Mouse (Mus musculus): ENCODE measurements around the gene Negr1.

Negr1 gene

DNA sequence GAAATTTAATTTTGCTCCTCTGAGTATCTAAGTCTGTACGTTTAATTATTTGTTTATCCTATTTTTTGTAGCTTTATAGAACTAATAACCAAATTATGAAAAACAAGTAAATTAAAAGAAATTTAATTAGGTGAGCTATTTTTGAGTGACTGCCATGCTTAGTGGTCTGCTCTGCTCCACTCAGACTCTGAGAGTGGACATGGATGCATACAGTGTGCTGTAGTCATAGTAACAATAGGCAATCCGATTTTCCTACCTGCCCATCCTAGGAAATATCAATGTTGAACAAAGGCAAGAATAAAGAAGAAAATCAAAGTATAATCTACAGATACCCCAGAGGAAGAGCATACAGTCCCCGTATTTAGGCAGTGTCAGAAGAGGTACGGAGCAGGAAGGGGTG lies 334.5 kb downstream of the Negr1 start:
- in situ Hi-C loops (cut with MboI; ENCODE audit: unreplicated experiment in 2 of 2): no loop called here

DNA sequence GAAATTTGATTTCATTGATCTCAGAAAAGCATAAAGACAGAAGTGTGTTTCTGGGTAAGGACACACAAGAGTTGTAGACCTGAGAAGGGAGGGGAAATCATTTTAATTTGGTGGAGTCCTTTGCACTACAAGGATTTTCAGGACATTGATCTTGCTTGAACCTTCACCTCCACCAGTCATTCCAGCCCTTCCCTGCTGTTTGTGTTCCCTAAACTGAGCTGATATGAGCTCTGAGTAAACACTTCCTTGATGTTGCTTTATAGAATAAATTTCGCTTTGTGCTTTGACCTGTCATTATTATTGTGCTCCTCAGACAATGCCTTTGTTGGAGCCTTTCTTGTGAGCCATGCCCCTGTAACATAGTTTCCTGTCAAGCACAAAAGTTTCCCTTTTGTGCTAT lies 335.0 kb downstream of the Negr1 start:
- in situ Hi-C loops (cut with MboI; ENCODE audit: unreplicated experiment in 2 of 2): no loop called here

DNA sequence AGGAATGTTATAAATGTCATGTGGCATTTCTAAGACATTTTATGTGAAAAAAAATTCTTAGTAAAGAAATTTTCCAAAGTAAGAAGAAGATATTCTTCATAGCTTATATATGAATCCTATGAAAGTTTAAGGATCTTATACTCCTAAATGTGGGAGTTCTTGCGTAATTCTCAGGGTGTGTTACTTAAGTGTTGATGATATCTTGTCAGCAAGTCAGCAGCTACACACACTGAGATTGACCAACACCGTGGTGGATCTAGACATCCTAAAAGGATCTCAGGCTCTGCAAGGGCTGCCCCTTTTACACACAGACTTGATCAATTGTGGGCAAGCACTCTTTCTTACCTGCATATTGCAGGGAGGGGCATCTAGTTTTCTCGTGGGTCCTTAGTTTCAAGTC lies 339.5 kb downstream of the Negr1 start:
- in situ Hi-C loops (cut with MboI; ENCODE audit: unreplicated experiment in 2 of 2): no loop called here

DNA sequence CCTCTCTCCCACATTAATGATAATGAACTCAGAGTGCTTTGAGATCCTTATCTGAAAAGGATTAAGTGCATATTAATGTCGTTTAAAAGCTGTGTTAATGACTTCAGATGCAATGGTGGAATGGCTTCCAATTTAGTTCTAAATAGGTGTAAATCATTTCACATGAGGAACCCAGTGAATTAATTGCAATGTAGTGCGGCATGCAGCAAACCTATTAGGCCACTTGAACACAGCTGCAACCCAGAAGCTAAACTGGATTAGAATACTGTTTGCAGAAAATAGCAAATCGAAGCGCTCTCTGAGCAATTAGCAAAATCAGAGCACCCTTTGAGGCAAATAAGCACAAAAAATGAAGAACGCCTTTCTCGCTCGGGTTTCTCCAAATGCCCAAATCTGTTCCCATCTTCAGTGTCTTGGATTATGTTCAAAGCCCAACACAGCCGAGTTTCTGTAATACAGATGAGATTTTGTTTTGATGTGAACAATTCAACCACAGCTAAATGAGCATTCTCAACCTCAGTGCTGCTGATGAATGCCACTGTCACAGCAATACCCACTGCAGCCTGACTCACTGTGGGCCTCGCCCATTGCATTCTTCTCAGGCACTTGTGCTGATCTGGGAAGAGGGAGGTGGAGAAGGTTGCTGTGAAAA lies 342.5 kb downstream of the Negr1 start:
- in situ Hi-C loops (cut with MboI; ENCODE audit: unreplicated experiment in 2 of 2): no loop called here

DNA sequence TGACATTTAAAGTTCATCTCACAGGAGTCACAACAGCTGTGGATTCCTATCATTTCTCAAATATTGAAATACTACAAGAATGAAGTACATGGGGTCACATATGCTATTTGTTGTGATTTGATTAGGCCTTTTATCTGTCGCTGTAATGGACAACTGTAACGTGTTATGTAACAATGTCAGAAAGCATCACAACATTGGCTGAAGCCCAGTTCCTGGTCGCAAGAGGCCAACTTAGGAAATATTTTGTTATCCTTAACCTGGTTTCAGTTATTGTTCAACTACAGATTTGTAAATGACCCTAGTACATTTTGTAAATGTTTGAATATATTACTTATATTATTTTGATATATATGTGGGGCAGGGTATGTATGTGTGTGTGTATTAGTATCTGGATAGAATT lies 351.2 kb downstream of the Negr1 start:
- in situ Hi-C loops (cut with MboI; ENCODE audit: unreplicated experiment in 2 of 2): no loop called here

DNA sequence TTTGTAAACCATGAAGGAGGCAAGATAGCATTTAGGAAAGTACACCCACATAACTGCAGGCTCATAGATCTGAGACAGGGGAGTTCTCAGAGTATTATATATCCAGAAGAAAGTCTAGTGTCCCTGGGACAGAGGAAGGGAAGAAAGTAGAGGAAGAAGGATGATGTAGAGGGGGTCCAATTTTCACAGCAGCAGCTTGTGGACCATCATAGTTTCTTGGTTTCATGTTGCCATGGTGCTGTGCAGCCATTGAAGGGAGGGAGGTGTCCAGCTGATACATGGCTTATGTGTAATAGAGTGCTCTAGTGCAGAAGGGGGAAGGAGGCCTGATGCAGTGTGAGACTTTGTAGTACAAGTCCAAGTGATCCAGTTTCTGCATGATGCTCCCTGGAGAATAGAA lies 359.8 kb downstream of the Negr1 start:
- in situ Hi-C loops (cut with MboI; ENCODE audit: unreplicated experiment in 2 of 2): no loop called here

DNA sequence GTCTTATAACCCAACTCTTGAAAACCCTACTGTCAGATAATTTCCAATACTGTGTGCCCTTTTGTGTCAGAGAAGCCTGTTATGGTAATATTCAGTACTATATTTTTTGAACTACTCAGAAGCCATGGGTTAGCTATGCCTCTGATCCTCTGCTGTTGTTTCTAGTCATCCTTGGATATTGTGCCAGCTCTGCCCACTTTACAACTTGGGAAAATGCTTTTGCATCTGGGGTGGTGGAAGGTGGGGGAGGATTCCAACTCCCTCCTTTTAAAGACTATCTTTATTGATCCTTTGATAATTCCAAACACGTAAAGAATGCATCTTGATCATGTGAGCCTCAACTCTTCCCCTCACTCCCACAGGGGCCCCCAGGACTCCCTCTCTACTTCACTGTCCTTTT lies 361.6 kb downstream of the Negr1 start:
- in situ Hi-C loops (cut with MboI; ENCODE audit: unreplicated experiment in 2 of 2): no loop called here

DNA sequence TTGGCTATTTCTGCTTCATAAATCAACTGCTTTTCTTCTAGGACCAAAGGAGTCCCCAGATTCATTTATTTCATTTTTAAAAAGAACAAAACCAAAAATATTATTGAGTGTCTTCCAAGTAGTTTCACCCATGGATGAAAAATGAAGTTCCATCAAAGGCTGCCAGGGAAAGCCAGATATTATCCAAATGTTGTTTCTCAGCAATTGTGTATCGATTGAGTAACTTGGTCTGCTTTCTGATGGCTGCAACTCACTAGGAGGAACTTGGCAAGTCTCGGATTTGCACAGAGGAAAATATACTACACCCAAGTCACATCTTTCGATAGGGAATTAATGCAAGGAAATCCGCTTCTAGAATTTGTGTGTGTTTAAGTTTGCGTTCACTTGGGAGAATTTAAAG lies 363.5 kb downstream of the Negr1 start:
- in situ Hi-C loops (cut with MboI; ENCODE audit: unreplicated experiment in 2 of 2): no loop called here

DNA sequence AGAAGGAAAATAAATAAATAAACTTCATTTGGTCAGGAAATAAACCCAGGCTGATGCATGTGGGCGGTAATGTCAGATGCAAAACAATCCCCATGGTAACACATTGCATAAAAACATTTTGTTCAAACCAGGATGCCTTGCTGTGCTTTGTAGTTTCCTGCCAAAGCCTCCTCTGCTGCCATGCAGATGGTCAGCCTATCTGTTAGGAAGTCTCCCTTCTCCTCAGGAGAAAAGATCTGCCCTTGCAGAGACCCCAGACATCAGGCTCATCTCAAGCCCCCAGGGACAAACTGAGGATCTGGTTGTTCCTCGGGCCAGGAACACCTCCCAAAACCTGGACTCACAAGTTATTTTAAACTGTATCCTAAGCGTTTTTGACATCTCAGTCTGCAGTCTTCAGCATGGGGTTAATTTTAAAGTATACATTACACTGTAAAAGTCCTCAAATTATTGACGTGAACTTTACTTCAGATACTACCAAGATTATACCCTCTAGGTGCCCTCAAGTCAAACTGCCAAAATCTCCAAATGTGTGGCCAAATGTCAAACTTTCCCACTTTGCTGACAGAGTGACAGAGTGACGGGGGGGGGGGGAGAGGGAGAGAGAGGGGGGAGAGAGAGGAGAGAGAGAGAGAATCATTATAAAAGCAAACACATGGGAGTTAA lies 366.9 kb downstream of the Negr1 start:
- in situ Hi-C loops (cut with MboI; ENCODE audit: unreplicated experiment in 2 of 2): no loop called here

DNA sequence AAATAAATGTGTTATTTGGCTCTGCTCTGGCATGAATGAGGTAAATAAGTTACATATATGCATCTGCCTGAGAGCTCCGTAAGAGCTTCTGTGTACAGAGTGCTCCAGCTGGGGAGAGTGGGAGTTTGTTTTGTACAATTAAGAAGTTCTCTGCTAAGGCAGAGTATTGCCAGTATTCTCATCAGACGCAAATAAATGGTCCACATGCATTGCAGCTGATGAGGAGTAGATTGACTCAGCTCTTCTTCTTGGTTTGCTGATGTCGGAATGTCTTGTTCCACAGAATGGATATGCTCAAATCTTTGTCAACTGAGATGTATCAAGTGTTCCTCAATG lies 367.4 kb downstream of the Negr1 start:
- in situ Hi-C loops (cut with MboI; ENCODE audit: unreplicated experiment in 2 of 2): no loop called here

DNA sequence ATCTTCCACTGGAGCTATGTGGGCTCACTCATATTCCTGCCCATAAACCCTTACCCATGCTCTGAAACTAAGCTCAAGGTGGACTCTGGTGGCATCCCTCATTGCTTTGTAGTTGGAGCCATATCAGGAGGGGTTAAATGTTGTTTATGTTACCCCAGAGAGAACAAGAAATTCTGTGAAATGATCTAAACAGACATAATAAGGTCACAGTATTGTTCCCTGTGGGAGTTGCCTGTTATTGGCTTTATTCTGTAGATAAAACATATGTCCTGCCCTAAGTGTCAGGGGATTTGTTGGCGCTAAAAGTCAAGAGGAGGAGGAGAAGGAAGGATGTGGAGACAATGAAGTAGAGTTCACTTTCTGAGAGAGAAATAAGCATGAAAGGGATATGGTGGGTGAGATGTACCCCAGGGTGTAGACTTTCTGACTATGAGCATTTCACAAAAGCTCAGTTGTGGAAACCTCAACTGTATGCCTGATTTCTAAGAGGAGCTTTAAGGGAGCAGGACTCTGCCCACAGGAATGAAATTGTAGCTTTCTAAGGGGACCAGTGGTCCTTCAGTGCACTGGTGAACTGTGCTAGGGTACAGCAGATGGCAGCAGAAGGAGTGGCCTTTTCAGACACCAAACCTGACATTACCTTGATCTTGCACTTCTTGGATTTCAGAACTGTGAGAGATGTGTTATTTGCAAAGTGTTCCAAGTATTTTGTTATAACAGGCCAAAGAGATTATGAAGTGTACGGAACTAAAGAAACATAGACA lies 368.3 kb downstream of the Negr1 start:
- in situ Hi-C loops (cut with MboI; ENCODE audit: unreplicated experiment in 2 of 2): no loop called here

DNA sequence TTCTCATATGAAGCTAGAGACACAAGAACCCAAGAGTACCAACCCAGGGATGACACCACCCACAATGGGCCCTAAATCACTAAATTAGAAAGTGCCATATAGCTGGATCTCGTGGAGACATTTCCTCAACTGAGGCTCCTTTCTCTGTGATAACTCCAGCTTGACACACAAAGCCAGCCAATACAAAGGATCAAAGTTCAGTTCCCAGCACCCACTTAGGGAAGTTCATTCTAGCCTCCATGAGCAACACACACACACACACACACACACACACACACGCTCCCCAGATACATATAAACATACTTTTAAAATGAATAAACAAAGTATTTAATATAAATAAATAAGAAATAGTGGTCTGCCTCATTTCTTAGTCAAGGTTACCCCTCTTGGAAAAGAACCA lies 369.4 kb downstream of the Negr1 start:
- in situ Hi-C loops (cut with MboI; ENCODE audit: unreplicated experiment in 2 of 2): no loop called here

DNA sequence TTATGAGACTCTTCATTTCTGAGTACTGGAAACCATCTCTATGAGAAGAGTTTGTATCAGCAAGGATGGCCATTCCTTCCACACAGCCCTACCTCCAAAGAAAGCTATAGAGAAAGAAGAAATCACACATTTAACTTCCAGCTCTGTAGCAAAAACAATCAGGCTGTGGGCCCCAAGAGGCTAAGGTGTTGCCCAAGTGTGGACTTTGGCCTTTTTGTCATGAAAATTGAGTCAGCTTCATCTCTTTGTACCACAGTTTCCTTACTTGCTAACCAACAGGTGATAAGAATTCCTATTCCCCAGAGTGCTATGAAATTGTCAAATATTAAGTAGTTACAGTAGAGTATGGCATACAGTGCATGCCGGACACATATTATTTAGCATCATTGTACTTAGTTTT lies 369.9 kb downstream of the Negr1 start:
- in situ Hi-C loops (cut with MboI; ENCODE audit: unreplicated experiment in 2 of 2): no loop called here

DNA sequence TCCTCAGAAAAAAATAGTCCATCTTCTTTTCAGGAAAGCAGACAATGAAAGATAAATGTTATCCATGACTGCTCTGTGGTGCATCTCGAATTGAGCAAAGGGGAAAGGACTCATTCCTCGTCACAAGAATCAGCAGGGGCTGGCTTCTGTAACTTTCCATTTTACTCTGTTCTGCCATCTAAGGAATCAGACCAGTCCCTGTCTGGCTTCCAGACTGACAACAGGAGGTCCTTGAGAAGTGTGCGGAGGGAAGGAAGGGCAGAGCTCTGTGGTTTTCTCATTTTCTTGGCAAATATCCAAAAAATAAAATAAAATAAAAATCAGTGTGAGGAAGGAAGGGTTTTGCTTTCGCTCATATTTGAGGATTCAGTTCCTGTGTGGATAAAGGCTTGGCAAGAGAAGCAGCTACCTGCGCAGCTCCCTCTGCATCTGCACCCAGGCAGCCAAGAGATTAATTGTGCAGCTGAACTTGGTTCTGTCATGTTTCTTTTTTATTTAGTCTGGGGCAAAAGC lies 373.2 kb downstream of the Negr1 start:
- in situ Hi-C loops (cut with MboI; ENCODE audit: unreplicated experiment in 2 of 2): no loop called here

DNA sequence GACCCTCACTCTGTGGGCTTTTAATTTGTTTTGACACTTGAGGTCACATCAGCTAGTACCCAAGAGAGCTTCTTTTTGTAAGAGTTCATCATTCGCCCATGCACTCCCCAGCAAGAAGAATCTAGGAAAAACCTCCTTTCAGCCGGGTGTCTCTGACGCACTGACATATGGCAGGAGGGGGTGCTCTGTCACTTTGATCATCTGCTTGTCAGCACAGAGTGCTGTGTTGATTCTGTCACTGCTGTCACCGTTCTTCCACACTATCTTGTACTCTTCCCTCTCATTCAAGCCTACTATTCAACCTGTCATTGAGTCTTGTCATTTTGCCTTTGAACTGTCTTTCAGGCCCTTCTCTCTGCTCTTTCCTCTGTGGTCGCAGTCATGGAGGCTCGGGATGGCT lies 385.8 kb downstream of the Negr1 start:
- in situ Hi-C loops (cut with MboI; ENCODE audit: unreplicated experiment in 2 of 2): no loop called here

DNA sequence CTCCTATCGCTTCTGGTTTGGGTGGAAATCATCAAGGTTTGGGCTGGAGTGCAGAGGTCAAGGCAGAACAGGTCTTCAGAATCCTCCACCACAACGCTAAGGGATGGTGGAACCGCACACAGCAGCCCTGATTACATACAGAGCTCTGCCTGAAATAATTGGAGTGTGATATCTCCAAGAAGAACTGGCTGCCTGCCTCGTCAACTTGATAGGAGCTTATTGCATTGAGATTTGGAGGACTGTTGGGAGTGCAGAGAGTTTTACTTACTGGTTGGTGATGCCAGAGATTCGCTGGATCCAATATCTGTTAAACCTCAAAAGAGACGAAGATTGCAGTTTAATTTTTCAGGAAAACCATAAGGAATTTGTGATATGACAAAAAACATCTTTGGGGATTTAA lies 391.4 kb downstream of the Negr1 start:
- in situ Hi-C loops (cut with MboI; ENCODE audit: unreplicated experiment in 2 of 2): no loop called here

DNA sequence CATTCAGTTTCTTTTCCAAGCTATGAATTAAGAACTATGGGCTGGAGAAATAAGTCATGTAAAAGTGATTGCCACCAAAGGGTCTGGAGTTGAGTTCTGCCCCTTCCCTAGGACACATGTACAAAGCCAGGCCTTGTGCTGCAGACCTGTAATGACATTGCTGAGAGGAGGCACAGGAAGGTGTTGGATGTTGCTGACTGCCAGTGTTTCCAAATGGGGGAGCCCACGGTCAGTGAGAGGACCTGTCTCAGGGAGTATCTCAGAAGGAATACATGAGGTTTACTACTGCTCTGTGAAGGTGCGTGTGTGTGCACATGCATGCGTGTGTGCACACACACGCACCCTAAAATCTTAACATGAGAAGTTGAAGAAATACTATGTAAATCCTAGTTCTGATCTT lies 393.5 kb downstream of the Negr1 start:
- in situ Hi-C loops (cut with MboI; ENCODE audit: unreplicated experiment in 2 of 2): no loop called here

DNA sequence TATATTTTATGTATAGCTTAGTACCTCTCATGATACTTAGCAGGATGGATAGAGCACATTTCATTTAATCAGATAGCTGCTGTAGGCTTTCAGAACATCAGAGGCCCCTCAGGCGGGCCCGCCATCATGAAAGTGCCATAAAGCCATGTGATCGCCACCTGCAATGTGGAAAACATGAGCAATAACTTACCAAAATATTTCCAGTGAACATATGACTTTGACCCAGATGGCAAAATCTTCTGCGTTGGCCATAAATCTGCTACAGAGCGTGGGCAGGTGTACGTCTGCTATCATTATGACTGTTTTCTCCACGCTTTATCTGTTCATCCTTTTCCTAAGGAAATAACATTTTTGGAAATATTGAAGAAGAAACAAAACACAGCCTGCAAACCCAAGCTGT lies 397.0 kb downstream of the Negr1 start:
- in situ Hi-C loops (cut with MboI; ENCODE audit: unreplicated experiment in 2 of 2): no loop called here

DNA sequence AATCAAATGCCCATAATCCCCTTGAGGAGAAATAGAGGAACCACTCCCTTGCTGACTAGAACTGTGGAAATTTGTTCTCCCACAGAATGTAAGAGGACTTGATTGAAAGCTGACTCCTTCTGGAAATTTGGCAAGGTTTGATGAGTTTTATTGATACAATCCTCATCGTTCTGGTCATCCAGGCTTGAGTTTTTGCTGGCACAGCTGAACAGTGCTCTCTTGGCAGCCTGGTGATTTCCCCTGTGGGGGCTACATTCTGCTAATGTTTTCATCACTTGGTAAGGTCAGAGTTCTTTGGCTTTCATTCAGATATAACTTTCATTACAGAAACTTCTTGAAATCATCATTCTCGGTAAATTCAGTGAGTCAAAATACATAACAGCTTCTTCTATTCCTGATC lies 407.2 kb downstream of the Negr1 start:
- in situ Hi-C loops (cut with MboI; ENCODE audit: unreplicated experiment in 2 of 2): no loop called here

DNA sequence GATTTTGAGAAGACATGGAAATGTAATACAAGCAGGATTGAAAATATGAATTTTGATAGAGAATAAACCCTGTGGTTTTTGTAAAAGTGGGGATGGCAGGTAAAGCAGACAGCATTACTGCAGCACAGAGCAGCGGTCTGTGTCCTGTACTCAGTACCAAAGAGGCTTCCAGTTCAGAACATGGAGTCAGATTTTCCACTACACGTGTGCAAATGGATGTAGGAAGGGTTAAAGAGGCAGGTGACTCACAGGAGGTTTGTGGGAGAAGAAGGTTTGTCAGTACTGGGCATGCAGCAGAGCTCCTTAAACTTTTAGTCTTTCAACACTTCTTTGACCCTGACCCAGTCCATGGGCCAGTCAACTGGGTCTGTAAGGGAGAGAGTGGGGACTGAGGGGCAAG lies 409.5 kb downstream of the Negr1 start:
- in situ Hi-C loops (cut with MboI; ENCODE audit: unreplicated experiment in 2 of 2): no loop called here

DNA sequence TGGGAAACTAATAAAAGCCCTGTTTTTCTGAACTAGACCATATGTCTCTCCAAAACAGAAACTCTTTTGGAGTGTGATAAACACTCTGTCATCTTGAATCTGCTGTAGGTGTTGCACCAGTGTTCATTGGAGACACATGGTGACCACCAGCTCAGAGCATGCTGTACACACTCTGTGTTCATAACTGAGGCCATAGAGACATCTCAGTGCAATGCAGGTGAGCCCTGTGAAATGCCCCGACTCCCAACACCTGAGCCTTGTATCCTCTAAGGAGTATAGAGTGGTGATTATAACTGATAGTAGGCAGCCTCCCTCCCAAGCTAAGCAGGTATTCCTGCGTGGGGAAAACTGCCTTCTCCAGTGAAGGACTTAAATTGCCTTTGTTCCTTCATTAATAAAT lies 415.2 kb downstream of the Negr1 start:
- in situ Hi-C loops (cut with MboI; ENCODE audit: unreplicated experiment in 2 of 2): no loop called here

Data from v-Abl transformed pro-B cells (cell line).